Mouse (Mus musculus): ENCODE measurements around the gene Dgki.

Gene Dgki

DNA sequence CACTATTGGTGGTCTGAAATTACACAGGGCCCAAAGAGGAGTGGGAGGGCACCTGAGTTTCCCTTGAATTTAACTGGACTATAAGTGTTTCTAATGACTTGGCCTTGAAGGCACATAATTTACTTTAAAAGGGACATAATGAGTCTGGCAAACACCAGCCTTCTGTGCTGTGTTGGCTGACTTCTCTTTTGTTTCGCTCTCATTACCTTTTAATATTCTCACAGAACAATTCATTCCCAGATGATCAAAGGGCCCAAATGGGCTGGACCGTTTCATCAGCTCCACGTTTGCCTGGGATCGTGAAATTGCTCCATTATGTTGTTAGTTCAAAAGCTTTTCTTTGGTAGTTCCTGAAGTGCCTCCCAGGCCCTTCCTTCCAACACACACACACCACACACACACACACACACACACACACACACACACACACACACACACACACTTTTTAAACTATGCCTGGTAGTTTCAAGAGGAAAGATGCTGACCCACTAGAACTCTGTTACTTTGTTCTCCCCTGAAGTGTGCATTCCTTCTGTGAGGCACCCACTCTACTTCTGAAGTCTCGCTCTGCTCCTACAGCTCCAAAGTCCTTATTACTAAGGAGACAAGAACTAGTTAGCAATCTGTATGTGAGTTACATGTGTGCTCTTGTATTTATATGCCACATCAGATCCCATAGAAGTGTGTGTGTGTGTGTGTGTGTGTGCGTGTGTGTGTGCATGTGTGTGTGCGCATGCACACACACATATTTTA lies 491.5 kb downstream of the Dgki start:
- no peak for DNase-seq (ENCODE audit: low spot score)

DNA sequence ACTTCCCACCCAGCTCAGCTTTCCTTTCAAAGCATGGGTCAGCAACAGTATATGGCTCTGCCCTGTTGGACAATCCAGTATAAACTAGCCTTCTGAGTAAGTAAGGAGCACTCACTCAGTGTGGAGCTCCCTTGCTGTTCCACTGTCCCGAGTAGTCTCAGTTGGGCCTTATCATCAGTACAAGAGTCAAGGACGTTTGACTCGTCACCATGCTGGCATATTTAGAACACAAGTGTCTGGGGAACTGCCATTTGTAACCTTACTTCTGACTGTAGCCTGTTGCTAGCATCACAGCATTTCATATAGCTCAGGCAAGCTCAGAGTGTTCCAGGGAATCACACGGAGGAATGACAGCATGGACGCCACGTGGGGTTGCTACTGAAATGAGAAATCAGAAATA lies 493.1 kb downstream of the Dgki start:
- DNase-seq (ENCODE audit: low spot score): no peak

DNA sequence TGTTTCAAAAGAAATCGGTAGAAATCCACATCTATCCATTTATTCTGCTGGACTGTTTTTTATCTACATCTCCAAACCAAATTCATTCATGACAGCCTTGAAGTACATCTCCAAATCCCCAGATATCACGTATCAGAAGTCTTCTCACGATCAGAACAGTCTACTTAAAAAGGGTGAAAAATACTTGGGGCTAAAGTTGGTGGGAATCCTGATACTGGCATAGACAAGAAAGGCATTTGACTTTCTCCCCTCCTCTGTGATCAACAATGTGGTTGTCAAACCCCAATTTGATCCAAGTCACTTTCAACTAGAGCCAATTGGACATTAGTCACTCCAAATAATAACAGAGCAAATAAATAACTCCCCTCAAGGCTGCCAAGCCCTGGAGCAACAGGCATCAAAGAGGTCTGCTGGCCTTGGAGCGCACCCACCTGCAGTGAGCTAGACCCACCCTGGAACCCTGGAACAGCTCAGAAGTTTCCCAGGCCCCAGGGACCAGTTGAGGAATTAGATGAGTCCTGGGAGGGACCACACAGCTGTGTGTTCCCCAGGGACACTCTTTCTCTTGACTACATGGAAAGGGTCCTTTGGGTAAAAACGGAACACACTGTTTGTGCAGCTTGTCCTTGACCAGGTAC lies 499.6 kb downstream of the Dgki start:
- no peak for DNase-seq (ENCODE audit: low spot score)

DNA sequence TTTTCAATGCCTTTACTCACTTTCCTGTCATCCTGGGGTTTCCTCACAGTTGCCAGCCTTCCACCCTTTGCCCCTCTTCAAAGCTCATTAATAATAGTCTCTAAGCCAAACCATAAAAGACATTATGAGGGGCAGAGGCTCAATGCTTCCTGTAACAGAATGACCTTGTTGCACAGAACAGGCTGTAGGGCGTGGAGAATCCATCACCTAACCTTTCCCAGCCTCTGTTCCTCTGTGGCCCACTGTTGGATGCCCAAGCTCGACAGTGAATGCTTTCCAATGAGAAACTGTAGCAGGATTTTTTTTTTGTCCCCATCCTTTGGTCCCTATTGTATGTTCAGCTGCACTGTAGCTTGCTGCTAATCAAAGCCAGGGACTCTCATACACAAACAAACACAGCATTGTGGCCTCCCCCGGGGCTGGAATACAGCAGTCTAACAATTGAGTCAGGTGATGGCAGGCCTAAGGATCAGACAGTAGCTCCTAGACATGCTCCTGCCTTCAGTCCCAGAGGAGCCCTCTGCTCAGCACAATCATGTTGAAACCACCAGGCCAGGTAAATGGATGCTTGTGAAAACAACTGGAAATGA lies 502.8 kb downstream of the Dgki start:
- DNase-seq (ENCODE audit: low spot score): no peak

All from T-cell, adult 2 months (primary cell).